In genomic region chrX:150955441-150955840, GRCm38 (mm10) we compare ENCODE assay signal across 8 mouse cellular contexts.
DNase-seq lines count a peak whose midpoint lies in the region; ATAC-seq and TF ChIP-seq lines count a peak whose summit lies in the region.
"Had no signal": no experiment of that assay in that cellular context is flagged by ENCODE, and none has a peak within 500 bp of the region (broad histone marks: within the 10 kb centered on the region; RNA-seq: fewer than 3 reads in every experiment).

No protein-coding gene starts in this region.

- peak overlapping the region; percentile 41; the same call in 1 of the 2 replicates for H3K27ac ChIP-seq in intestine, embryonic 16.5 days (ENCODE audit: low read length)
- H3K27ac ChIP-seq in intestine, embryonic 15.5 days: no peak overlapping the region
- H3K27ac ChIP-seq in embryonic facial prominence, embryonic 15.5 days (replicated peaks): peak overlapping the region; percentile 83; the same call in 1 of the 2 replicates
- H3K27ac ChIP-seq in heart, embryonic 13.5 days (replicated peaks): peak overlapping the region; percentile 69
- H3K27ac ChIP-seq in liver, postnatal 0 days (ENCODE audit: low read depth): no peak overlapping the region

- no peak for TF ChIP-seq EP300 in liver, postnatal 0 days (IDR thresholded peaks at IDR 0.05; ENCODE audit: low read depth)

- no peak for TF ChIP-seq CTCF in liver, postnatal 0 days (IDR thresholded peaks at IDR 0.05; ENCODE audit: low read depth)

- no peak overlapping the region for H3K4me2 ChIP-seq in intestine, embryonic 16.5 days (ENCODE audit: low read depth, low read length)
- no peak overlapping the region for H3K4me2 ChIP-seq in intestine, embryonic 15.5 days (replicated peaks)
- no peak overlapping the region for H3K4me2 ChIP-seq in embryonic facial prominence, embryonic 15.5 days (replicated peaks)
- H3K4me2 ChIP-seq in heart, embryonic 13.5 days: no peak overlapping the region
- no peak overlapping the region for H3K4me2 ChIP-seq in liver, postnatal 0 days (ENCODE audit: low read depth, low read length)

- H3K36me3 ChIP-seq in intestine, embryonic 16.5 days (ENCODE audit: control insufficient read depth, insufficient read depth, low read length): no peaks in the 10 kb centered on the region
- H3K36me3 ChIP-seq in intestine, embryonic 15.5 days: no peaks in the 10 kb centered on the region
- no peaks in the 10 kb centered on the region for H3K36me3 ChIP-seq in embryonic facial prominence, embryonic 15.5 days
- no peaks in the 10 kb centered on the region for H3K36me3 ChIP-seq in heart, embryonic 13.5 days
- H3K36me3 ChIP-seq in liver, postnatal 0 days (replicated peaks; ENCODE audit: insufficient read depth, low read length): no peaks in the 10 kb centered on the region

- WGBS in intestine, embryonic 16.5 days: 50% methylated on average over 2 of the region's 2 CpGs
- WGBS in intestine, embryonic 15.5 days: 62% methylated on average over 2 of the region's 2 CpGs
- WGBS in embryonic facial prominence, embryonic 15.5 days: 26% methylated on average over 2 of the region's 2 CpGs
- WGBS in heart, embryonic 13.5 days: 38% methylated on average over 2 of the region's 2 CpGs
- 59% methylated on average over 2 of the region's 2 CpGs for WGBS in liver, postnatal 0 days (ENCODE audit: insufficient replicate concordance)

- H3K4me3 ChIP-seq in intestine, embryonic 16.5 days (ENCODE audit: low read length): no peak overlapping the region
- H3K4me3 ChIP-seq in intestine, embryonic 15.5 days (replicated peaks): no peak overlapping the region
- H3K4me3 ChIP-seq in embryonic facial prominence, embryonic 15.5 days (replicated peaks): no peak overlapping the region
- no peak overlapping the region for H3K4me3 ChIP-seq in heart, embryonic 13.5 days
- H3K4me3 ChIP-seq in liver, postnatal 0 days (ENCODE audit: low read depth, low read length): no peak overlapping the region

- H3K9ac ChIP-seq in intestine, embryonic 16.5 days (ENCODE audit: low read depth, low read length): no peak overlapping the region
- no peak overlapping the region for H3K9ac ChIP-seq in intestine, embryonic 15.5 days
- no peak overlapping the region for H3K9ac ChIP-seq in embryonic facial prominence, embryonic 15.5 days
- no peak overlapping the region for H3K9ac ChIP-seq in heart, embryonic 13.5 days
- no peak overlapping the region for H3K9ac ChIP-seq in liver, postnatal 0 days (replicated peaks)
- H3K9ac ChIP-seq: lung, embryonic 14.5 days had no signal

- H3K4me1 ChIP-seq in intestine, embryonic 16.5 days (ENCODE audit: control insufficient read depth, insufficient read depth, low read length): no peaks in the 10 kb centered on the region
- H3K4me1 ChIP-seq in intestine, embryonic 15.5 days (replicated peaks): no peaks in the 10 kb centered on the region
- H3K4me1 ChIP-seq in embryonic facial prominence, embryonic 15.5 days: no peaks in the 10 kb centered on the region
- H3K4me1 ChIP-seq in heart, embryonic 13.5 days: no peaks in the 10 kb centered on the region; the same call in 1 of the 2 replicates
- no peaks in the 10 kb centered on the region for H3K4me1 ChIP-seq in liver, postnatal 0 days (ENCODE audit: insufficient read depth)

- no peaks in the 10 kb centered on the region for H3K9me3 ChIP-seq in intestine, embryonic 16.5 days (ENCODE audit: control insufficient read depth, low read length)
- H3K9me3 ChIP-seq in intestine, embryonic 15.5 days: no peaks in the 10 kb centered on the region
- H3K9me3 ChIP-seq in embryonic facial prominence, embryonic 15.5 days (replicated peaks): no peaks in the 10 kb centered on the region
- no peaks in the 10 kb centered on the region for H3K9me3 ChIP-seq in heart, embryonic 13.5 days
- H3K9me3 ChIP-seq in liver, postnatal 0 days (ENCODE audit: low read length): no peaks in the 10 kb centered on the region

- H3K27me3 ChIP-seq in intestine, embryonic 16.5 days (replicated peaks; ENCODE audit: control insufficient read depth, insufficient read depth, low read length): 0 out of 2 replicates have a peak, but pooled peaks cover 3% of the 10 kb centered on the region
- H3K27me3 ChIP-seq in intestine, embryonic 15.5 days (replicated peaks): no peaks in the 10 kb centered on the region
- no peaks in the 10 kb centered on the region for H3K27me3 ChIP-seq in embryonic facial prominence, embryonic 15.5 days
- H3K27me3 ChIP-seq in heart, embryonic 13.5 days (replicated peaks): no peaks in the 10 kb centered on the region
- no peaks in the 10 kb centered on the region for H3K27me3 ChIP-seq in liver, postnatal 0 days (ENCODE audit: insufficient read depth, low read length)

- peak; percentile 89 for DNase-seq in skeletal muscle tissue, adult 2 months (ENCODE audit: low read depth, low spot score)
- DNase-seq in liver, postnatal 0 days: no peak
- no peak for DNase-seq in urinary bladder, adult 2 months (ENCODE audit: low spot score)

- no peak for ATAC-seq in intestine, embryonic 16.5 days
- no peak for ATAC-seq in intestine, embryonic 15.5 days
- ATAC-seq in embryonic facial prominence, embryonic 15.5 days (ENCODE audit: insufficient number of reproducible peaks, low FRiP score, low TSS enrichment, low read depth): peak; percentile 76; the same call in 1 of the 2 replicates
- peak; percentile 45; the same call in 1 of the 2 replicates for ATAC-seq in heart, embryonic 13.5 days (ENCODE audit: extremely low read depth, insufficient number of reproducible peaks, low FRiP score, low TSS enrichment)
- ATAC-seq in liver, postnatal 0 days: no peak

Comparison
In these comparisons a context has a peak if more than half of its experiments do, and no peak if none do; other contexts are left out.
1. H3K27ac ChIP-seq: peak in intestine, embryonic 16.5 days (single experiment), embryonic facial prominence, embryonic 15.5 days (single experiment) and heart, embryonic 13.5 days (single experiment); none in intestine, embryonic 15.5 days (single experiment) and liver, postnatal 0 days (single experiment).
2. ATAC-seq: peak in embryonic facial prominence, embryonic 15.5 days (single experiment) and heart, embryonic 13.5 days (single experiment); none in intestine, embryonic 16.5 days (single experiment), intestine, embryonic 15.5 days (single experiment) and liver, postnatal 0 days (single experiment).